Mouse (Mus musculus) liver (tissue): Measurements from ENCODE around the gene Zfp428.
A peak's percentile ranks its signal among the peaks of the same experiment; 100 is the strongest.

Source experiments
- DNase-seq: peaks from one replicate; pipeline ENCODE4 v3.0.0-alpha.2; 2020; ENCODE audit warnings: mixed read lengths

Gene Zfp428

DNA sequence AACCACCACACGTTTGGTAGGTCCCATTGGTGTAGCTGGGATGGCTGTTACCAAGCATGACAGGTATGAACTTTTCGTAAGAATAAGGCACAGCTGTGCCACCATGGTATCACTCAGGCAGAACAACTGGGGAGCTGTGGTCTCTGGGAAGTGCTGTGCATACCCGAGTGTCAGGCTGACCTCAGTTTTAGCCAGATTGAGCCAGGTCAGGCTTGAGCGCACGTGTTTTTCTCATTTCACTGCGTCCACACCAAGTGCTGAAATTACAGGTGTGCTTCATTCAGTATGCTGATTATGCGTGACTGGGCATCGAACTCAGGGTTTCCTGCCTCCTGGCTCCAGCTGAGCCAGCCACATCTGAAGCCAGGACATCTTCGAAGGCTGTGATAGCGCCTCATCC, 49.0 kb downstream of the Zfp428 start:
- no peak for DNase-seq

DNA sequence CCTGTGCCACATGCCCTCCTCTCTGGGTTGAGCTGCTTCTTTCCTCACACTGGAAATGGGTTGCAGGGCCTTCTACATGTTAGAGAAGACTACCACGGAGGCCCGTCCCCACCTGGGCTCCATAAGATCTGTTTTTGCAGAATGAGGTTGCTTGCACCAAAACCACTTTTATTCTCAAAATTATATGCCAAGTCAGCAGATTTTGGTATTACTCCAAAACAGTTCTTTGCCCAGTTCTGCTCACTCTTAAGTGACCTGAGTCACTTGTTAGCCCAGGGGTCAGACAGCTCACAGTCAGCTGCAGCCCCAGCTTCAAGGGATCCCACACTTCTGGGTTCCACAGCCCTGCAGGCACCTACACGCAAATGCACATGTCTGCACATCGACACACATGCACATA, 54.6 kb downstream of the Zfp428 start:
- DNase-seq = no peak

DNA sequence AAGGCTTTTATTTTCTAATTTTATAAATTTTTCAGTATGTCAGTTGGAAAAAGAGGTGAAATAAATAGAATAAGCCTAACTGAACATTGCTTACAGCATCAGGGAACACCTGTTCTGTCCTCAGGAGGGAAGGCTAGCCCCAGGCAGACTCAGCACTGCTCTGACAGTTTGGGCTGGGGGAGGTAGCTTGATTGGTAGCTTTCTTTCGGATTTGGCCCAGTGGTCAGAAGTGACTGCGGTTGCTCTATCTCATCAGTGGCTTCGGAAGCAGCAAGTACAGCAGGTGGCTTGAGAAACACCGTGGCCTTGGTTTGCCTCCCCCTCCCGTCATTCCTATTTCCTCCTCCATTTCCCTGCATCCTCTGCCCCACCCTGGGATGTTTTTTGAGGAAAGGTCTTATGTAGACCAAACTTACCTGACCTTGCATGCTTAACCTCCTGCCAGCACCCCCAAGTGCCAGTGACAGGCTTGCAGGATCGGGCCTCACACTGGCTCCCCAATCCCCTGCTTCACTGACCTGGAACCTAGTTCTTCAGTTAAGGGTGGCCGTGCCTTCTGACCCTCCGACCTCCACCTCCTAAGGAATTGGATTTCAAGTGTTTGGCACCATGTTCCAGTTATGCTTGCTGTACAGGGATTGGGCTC, 56.5 kb downstream of the Zfp428 start:
- no peak for DNase-seq

DNA sequence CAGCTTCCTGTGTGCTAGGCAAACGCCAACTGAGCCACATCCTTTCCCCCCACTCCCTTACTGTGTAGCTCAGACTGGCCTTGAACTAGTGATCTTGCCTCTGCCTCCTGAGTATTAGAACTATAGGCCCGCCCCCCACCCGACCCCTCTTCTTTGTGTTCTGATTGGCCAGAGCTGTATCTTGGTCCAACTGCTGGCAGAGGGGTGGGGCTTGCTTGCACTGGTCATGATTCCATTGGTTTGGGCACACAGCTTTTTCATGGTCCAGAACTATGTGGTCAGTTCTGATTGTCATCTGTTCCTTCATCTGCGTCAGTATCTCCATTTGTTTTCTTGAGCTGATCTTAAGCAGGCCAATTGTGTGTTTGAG, 57.0 kb downstream of the Zfp428 start:
- no peak for DNase-seq

DNA sequence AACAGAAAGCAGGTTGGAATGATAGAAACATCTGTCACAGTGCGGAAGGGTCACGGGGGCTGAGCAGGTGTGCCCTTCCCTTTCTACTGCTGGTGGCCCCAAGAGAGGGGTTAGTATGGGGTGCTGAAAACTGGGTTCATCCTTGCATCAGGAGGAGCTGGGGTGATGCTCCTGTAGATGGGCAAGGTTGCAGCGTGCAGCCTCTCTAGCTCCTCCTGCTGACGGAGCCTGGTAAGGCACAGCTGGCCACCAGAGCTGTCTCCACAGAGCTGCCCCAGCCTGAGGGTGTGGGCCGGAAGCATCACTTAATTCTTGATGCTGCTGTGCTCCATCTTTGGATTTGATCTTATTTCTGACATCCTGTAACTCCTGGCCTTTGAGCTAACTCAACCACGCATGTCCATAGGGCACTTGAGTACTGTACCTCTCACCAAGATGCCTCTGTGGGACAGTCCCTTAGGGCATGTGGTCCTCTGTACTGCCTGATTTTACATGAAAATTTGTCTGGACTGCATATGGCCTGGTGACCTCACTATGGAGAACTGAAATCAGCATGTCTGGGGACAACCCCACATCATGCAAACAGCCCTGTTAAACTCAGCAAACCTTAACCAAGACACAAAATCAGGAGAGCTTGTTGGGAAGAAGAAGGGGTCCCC, 57.9 kb downstream of the Zfp428 start:
- DNase-seq = peak; percentile 75
